Mouse (Mus musculus) neural tube, embryonic 15.5 days (tissue): Measurements from ENCODE around the gene Ecm1. TPM values are rescaled to one million over a fixed set of nuclear protein-coding genes. Genes with fewer than 3 reads are reported as not detected.
"Not testable (repeated sequence)": the region's sequence is repeated elsewhere in the genome, so short reads cannot be mapped to it uniquely, and the experiment has no call there.

Experiments
- ATAC-seq: fragments of 200-750 bp; cut with Nextera tagmentation; 2 replicates; pipeline ENCODE4 v1.8.0; 2017; ENCODE audit warnings: mild to moderate bottlenecking, moderate TSS enrichment, moderate library complexity; ENCODE audit not compliant: low FRiP score
- H3K27ac ChIP-seq: fragments of 300-500 bp; sonication (generic); replicated peaks from 2 replicates; pipeline ENCODE4 v1.5.1; 2015; ENCODE audit warnings: mild to moderate bottlenecking, inconsistent platforms
- H3K27me3 ChIP-seq: fragments of 300-500 bp; sonication (generic); replicated peaks from 2 replicates; pipeline ENCODE4 v1.6.1; 2015; ENCODE audit warnings: inconsistent platforms
- H3K36me3 ChIP-seq: fragments of 300-500 bp; sonication (generic); 2 replicates; pipeline ENCODE4 v1.6.1; 2015; ENCODE audit warnings: inconsistent platforms
- H3K4me1 ChIP-seq: fragments of 300-500 bp; sonication (generic); 2 replicates; pipeline ENCODE4 v1.6.1; 2015; ENCODE audit warnings: inconsistent platforms
- H3K4me2 ChIP-seq: fragments of 300-500 bp; sonication (generic); 2 replicates; pipeline ENCODE4 v1.6.1; 2015; ENCODE audit warnings: inconsistent platforms, mild to moderate bottlenecking, moderate library complexity
- H3K4me3 ChIP-seq: fragments of 300-500 bp; sonication (generic); replicated peaks from 2 replicates; pipeline ENCODE4 v1.5.1; 2015; ENCODE audit warnings: mild to moderate bottlenecking, inconsistent platforms
- H3K9ac ChIP-seq: fragments of 300-500 bp; sonication (generic); replicated peaks from 2 replicates; pipeline ENCODE4 v1.6.1; 2015; ENCODE audit warnings: mild to moderate bottlenecking, inconsistent platforms
- H3K9me3 ChIP-seq: fragments of 300-500 bp; sonication (generic); replicated peaks from 2 replicates; pipeline ENCODE4 v1.6.1; 2016; ENCODE audit warnings: inconsistent platforms
- WGBS: fragments of 180-500 bp; shearing (Covaris S2); methylation state at CpG from one replicate; pipeline ENCODE4 v1.1.7; 2015; ENCODE audit warnings: mixed read lengths; 5-methylcytosine and 5-hydroxymethylcytosine counted together
- polyA plus RNA-seq: library from polyadenylated mRNA; unstranded; fragments of >200 nt; fragmentation: Nextera tagmentation; extraction: Ambion mirVana; gene quantifications from 2 replicates; pipeline ENCODE4 v1.2.1, GENCODE M21; 2015

Ecm1 gene
- polyA plus RNA-seq, 1 experiment from 2014 or later: 11.6 TPM

GRCm38 (mm10) chr3:95700233-95700681 lies 39.1 kb downstream of the Ecm1 start:
- no peak overlapping the region for H3K4me3 ChIP-seq
- no peak; the same call in 1 of the 2 replicates for ATAC-seq
- H3K27ac ChIP-seq: no peak overlapping the region
- peaks cover 31% of the 10 kb centered on the region; the same call in 1 of the 2 replicates for H3K4me1 ChIP-seq
- H3K27me3 ChIP-seq: no peaks in the 10 kb centered on the region
- H3K9me3 ChIP-seq: no peaks in the 10 kb centered on the region
- 63% methylated on average over 6 of the region's 6 CpGs for WGBS
- no peak overlapping the region for H3K4me2 ChIP-seq
- no peaks in the 10 kb centered on the region for H3K36me3 ChIP-seq
- no peak overlapping the region for H3K9ac ChIP-seq

- Histone ChIP-seq H3K9me3 (no peaks in the 10 kb centered on the region), H3K27me3 (no peaks in the 10 kb centered on the region), H3K4me2 (no peak overlapping the region), H3K4me1 (peaks cover 31% of the 10 kb centered on the region; the same call in 1 of the 2 replicates), H3K4me3 (no peak overlapping the region), H3K36me3 (no peaks in the 10 kb centered on the region), H3K9ac (no peak overlapping the region), H3K27ac (no peak overlapping the region)
- no peak for ATAC-seq
- WGBS: 96% methylated on average over 4 of the region's 4 CpGs
Observed at GRCm38 (mm10) chr3:95698286-95698685, 41.1 kb downstream of the Ecm1 start.

- no peak for ATAC-seq
- Histone ChIP-seq H3K4me3 (no peak overlapping the region), H3K9ac (no peak overlapping the region), H3K4me2 (no peak overlapping the region), H3K4me1 (peaks cover 20% of the 10 kb centered on the region; the same call in 1 of the 2 replicates), H3K27ac (no peak overlapping the region), H3K9me3 (no peaks in the 10 kb centered on the region), H3K27me3 (no peaks in the 10 kb centered on the region), H3K36me3 (no peaks in the 10 kb centered on the region)
- 40% methylated on average over 7 of the region's 7 CpGs for WGBS
Observed at GRCm38 (mm10) chr3:95696360-95696759, 43.0 kb downstream of the Ecm1 start.

- Histone ChIP-seq H3K36me3 (no peaks in the 10 kb centered on the region), H3K9me3 (no peaks in the 10 kb centered on the region), H3K4me1 (0 out of 2 replicates have a peak, but pooled peaks cover 19% of the 10 kb centered on the region), H3K9ac (no peak overlapping the region), H3K4me3 (no peak overlapping the region), H3K27me3 (no peaks in the 10 kb centered on the region), H3K27ac (no peak overlapping the region), H3K4me2 (no peak overlapping the region)
- 32% methylated on average over 3 of the region's 3 CpGs for WGBS
- no peak for ATAC-seq
Observed at GRCm38 (mm10) chr3:95695796-95696195, 43.6 kb downstream of the Ecm1 start.

GRCm38 (mm10) chr3:95694808-95695703 lies 44.3 kb downstream of the Ecm1 start:
- 89% methylated on average over 11 of the region's 11 CpGs for WGBS
- H3K4me1 ChIP-seq: 0 out of 2 replicates have a peak, but pooled peaks cover 14% of the 10 kb centered on the region
- no peak for ATAC-seq
- no peak overlapping the region for H3K4me3 ChIP-seq
- no peak overlapping the region for H3K9ac ChIP-seq
- no peaks in the 10 kb centered on the region for H3K9me3 ChIP-seq
- no peak overlapping the region for H3K27ac ChIP-seq
- H3K36me3 ChIP-seq: no peaks in the 10 kb centered on the region
- no peaks in the 10 kb centered on the region for H3K27me3 ChIP-seq
- no peak overlapping the region for H3K4me2 ChIP-seq

- 0 out of 2 replicates have a peak, but pooled peaks cover 10% of the 10 kb centered on the region for H3K4me1 ChIP-seq
- H3K9me3 ChIP-seq: no peaks in the 10 kb centered on the region
- no peaks in the 10 kb centered on the region for H3K27me3 ChIP-seq
- no peak overlapping the region for H3K4me3 ChIP-seq
- H3K27ac ChIP-seq: no peak overlapping the region
- 73% methylated on average over 11 of the region's 11 CpGs for WGBS
- H3K9ac ChIP-seq: no peak overlapping the region
- ATAC-seq: no peak
- H3K36me3 ChIP-seq: no peaks in the 10 kb centered on the region
- H3K4me2 ChIP-seq: no peak overlapping the region
Observed at GRCm38 (mm10) chr3:95693821-95694807, 45.3 kb downstream of the Ecm1 start.

- no peak overlapping the region for H3K9ac ChIP-seq
- H3K27ac ChIP-seq: no peak overlapping the region
- H3K27me3 ChIP-seq: no peaks in the 10 kb centered on the region
- no peaks in the 10 kb centered on the region for H3K9me3 ChIP-seq
- H3K4me2 ChIP-seq: no peak overlapping the region
- peaks cover 18% of the 10 kb centered on the region for H3K4me1 ChIP-seq
- H3K4me3 ChIP-seq: no peak overlapping the region
- no peaks in the 10 kb centered on the region for H3K36me3 ChIP-seq
- 88% methylated on average over 6 of the region's 6 CpGs for WGBS
- no peak for ATAC-seq
Observed at GRCm38 (mm10) chr3:95692677-95693076, 46.7 kb downstream of the Ecm1 start.

GRCm38 (mm10) chr3:95690552-95690951 lies 48.8 kb downstream of the Ecm1 start:
- not testable (repeated sequence) for H3K27ac ChIP-seq, H3K4me3 ChIP-seq, ATAC-seq, H3K27me3 ChIP-seq, H3K36me3 ChIP-seq, H3K9me3 ChIP-seq, H3K9ac ChIP-seq, H3K4me2 ChIP-seq
- WGBS: 94% methylated on average over 2 of the region's 2 CpGs
- H3K4me1 ChIP-seq: peaks cover 24% of the 10 kb centered on the region

GRCm38 (mm10) chr3:95689940-95690339 lies 49.4 kb downstream of the Ecm1 start:
- peaks cover 23% of the 10 kb centered on the region for H3K4me1 ChIP-seq
- WGBS: 41% methylated on average over 2 of the region's 2 CpGs
- H3K9ac ChIP-seq: no peak overlapping the region
- no peak for ATAC-seq
- no peak overlapping the region for H3K4me2 ChIP-seq
- H3K9me3 ChIP-seq: no peaks in the 10 kb centered on the region
- H3K27ac ChIP-seq: no peak overlapping the region
- no peaks in the 10 kb centered on the region for H3K27me3 ChIP-seq
- no peak overlapping the region for H3K4me3 ChIP-seq
- H3K36me3 ChIP-seq: no peaks in the 10 kb centered on the region

GRCm38 (mm10) chr3:95689171-95689915 lies 50.0 kb downstream of the Ecm1 start:
- 45% methylated on average over 11 of the region's 11 CpGs for WGBS
- H3K4me3 ChIP-seq: no peak overlapping the region
- no peaks in the 10 kb centered on the region for H3K27me3 ChIP-seq
- no peak overlapping the region for H3K9ac ChIP-seq
- ATAC-seq: no peak
- no peaks in the 10 kb centered on the region for H3K36me3 ChIP-seq
- no peaks in the 10 kb centered on the region for H3K9me3 ChIP-seq
- peaks cover 23% of the 10 kb centered on the region for H3K4me1 ChIP-seq
- H3K4me2 ChIP-seq: no peak overlapping the region
- H3K27ac ChIP-seq: no peak overlapping the region
